Mouse (Mus musculus) spleen, adult 2 months (tissue): Measurements from ENCODE around the gene Slc7a10.

Experiments used
- CTCF ChIP-seq: fragments of 200-500 bp; IDR thresholded peaks from 2 replicates; pipeline ENCODE4 v1.5.1; 2011; ENCODE audit warnings: mild to moderate bottlenecking, inconsistent platforms; ENCODE audit not compliant: insufficient read depth, insufficient read length, insufficient replicate concordance; ENCODE audit errors: extremely low read depth
- POLR2A ChIP-seq: fragments of 200-500 bp; IDR thresholded peaks from 2 replicates; pipeline ENCODE4 v1.6.1; 2011; ENCODE audit warnings: low read depth, low read length, inconsistent platforms

DNA sequence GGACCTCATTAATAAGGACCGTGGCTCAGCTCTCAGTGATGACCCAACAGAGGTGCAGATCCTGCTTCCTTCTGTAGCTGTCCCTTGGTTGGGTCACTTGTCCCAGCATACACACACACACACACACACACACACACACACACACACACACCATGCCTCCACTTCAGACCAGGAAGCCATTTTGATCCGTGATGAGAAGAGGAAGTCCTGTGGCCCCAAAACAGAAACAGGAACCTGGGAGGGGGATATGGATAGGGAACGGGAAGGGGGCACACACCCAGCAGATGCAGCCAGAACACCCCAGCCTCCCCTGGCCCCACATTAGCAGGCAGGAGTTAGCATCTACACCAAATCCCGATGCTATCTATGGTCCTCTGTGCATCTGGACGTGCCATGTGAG is 35.3 kb upstream of the Slc7a10 start:
- no peak for TF ChIP-seq CTCF
- TF ChIP-seq POLR2A: no peak
